Mouse (Mus musculus) skeletal muscle tissue, adult 2 months (tissue): Measurements from ENCODE around the gene Tgfbr3.
"Not testable (repeated sequence)": the region's sequence is repeated elsewhere in the genome, so short reads cannot be mapped to it uniquely, and the experiment has no call there.

Source experiments
- DNase-seq: peaks from one replicate; pipeline ENCODE4 v3.0.0-alpha.2; 2012; ENCODE audit warnings: low read depth, low spot score

Tgfbr3 gene

GRCm38 (mm10) chr5:107282561-107283307 lies 6.7 kb downstream of the Tgfbr3 start:
- DNase-seq: no peak

- no peak for DNase-seq
These were observed 10.2 kb downstream of the Tgfbr3 start for GRCm38 (mm10) chr5:107279263-107279662.

GRCm38 (mm10) chr5:107276186-107276585 lies 13.2 kb downstream of the Tgfbr3 start:
- DNase-seq: no peak

GRCm38 (mm10) chr5:107272252-107273028 lies 17.0 kb downstream of the Tgfbr3 start:
- no peak for DNase-seq

GRCm38 (mm10) chr5:107269006-107269328 lies 20.5 kb downstream of the Tgfbr3 start:
- no peak for DNase-seq

GRCm38 (mm10) chr5:107268121-107269005 lies 21.1 kb downstream of the Tgfbr3 start:
- DNase-seq: no peak

- DNase-seq: no peak
These were observed 22.9 kb downstream of the Tgfbr3 start for GRCm38 (mm10) chr5:107266566-107266965.

- no peak for DNase-seq
These were observed 24.7 kb downstream of the Tgfbr3 start for GRCm38 (mm10) chr5:107264426-107265360.

- no peak for DNase-seq
These were observed 25.6 kb downstream of the Tgfbr3 start for GRCm38 (mm10) chr5:107263836-107264235.

- DNase-seq: no peak
These were observed 27.5 kb downstream of the Tgfbr3 start for GRCm38 (mm10) chr5:107261930-107262329.

GRCm38 (mm10) chr5:107260708-107261495 lies 28.5 kb downstream of the Tgfbr3 start:
- DNase-seq: peak; percentile 21

- DNase-seq: no peak
These were observed 29.9 kb downstream of the Tgfbr3 start for GRCm38 (mm10) chr5:107259487-107260040.

GRCm38 (mm10) chr5:107253395-107253794 lies 36.0 kb downstream of the Tgfbr3 start:
- DNase-seq: no peak

- DNase-seq: no peak
These were observed 37.0 kb downstream of the Tgfbr3 start for GRCm38 (mm10) chr5:107252435-107252834.

- no peak for DNase-seq
These were observed 37.6 kb downstream of the Tgfbr3 start for GRCm38 (mm10) chr5:107251751-107252305.

GRCm38 (mm10) chr5:107250548-107251272 lies 38.7 kb downstream of the Tgfbr3 start:
- no peak for DNase-seq

GRCm38 (mm10) chr5:107248732-107249131 lies 40.7 kb downstream of the Tgfbr3 start:
- DNase-seq: no peak

GRCm38 (mm10) chr5:107248302-107248701 lies 41.1 kb downstream of the Tgfbr3 start:
- DNase-seq: not testable (repeated sequence)

GRCm38 (mm10) chr5:107247786-107248185 lies 41.6 kb downstream of the Tgfbr3 start:
- DNase-seq: no peak
